Mouse (Mus musculus): ENCODE measurements around the gene Lim2. TPM values are rescaled to one million over a fixed set of nuclear protein-coding genes. Genes with fewer than 3 reads are reported as not detected.
A peak's percentile ranks its signal among the peaks of the same experiment; 100 is the strongest.

The Lim2 gene
- polyA plus RNA-seq, 1 experiment = 1.9 TPM

DNA sequence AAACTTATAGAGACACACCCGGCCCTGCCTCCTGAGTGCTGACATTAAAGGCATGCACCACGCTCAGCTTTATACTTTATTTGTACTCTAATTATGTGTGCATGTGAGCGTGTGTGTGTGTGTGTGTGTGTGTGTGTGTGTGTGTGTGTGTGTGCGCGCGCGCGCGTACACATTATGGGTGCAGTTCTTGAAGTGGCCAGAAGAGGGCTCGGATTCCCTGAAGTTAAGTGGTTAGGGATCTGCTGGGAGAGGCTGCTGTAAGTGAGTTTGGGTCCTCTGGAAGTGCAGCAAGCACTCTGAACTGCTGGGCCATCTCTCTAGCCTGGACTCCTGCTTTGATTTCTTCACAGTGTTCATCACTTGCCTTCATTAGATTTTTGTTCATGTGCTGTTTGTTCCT, 10.2 kb upstream of the Lim2 start:
- no peak overlapping the region for H3K4me3 ChIP-seq (replicated peaks; ENCODE audit: control insufficient read depth, low read depth, low read length)
- no peak for TF ChIP-seq CTCF (IDR thresholded peaks at IDR 0.05; ENCODE audit: control insufficient read depth, insufficient read depth, low read length)
- no peak for TF ChIP-seq POLR2A (IDR thresholded peaks at IDR 0.05; ENCODE audit: borderline replicate concordance, control insufficient read depth, low read depth, low read length)
- WGBS = 88% methylated on average over 10 of the region's 10 CpGs

DNA sequence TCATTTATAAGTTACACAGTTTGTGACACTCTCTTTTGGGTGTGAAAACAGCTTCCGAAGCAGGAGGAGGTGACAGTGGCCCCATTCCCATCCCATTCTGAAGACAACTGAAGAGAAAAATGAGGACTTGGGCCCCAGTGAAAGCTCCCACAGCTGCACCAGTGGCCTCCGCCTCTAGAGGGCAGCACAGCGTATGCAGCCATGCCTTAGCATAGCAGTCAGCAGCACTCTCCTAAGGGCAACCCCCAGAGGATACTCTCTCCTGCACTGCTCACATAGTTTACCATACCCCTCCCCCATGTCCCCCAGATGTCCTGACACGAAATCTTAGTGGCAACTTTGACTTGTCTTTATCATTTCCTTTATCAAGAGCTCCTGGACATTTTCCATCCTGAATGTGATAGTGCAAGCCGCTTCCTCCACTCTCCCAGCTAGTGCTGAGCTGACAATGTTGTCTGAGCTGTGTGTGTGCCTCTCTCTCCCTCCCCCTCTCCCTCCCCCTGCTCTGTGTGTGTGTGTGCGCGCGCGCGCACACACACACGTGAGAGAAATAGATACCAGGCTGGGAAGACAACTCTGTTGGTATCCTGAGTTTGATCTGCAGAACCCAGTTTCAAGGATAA, 4.4 kb upstream of the Lim2 start:
- TF ChIP-seq POLR2A (IDR thresholded peaks at IDR 0.05; ENCODE audit: borderline replicate concordance, control insufficient read depth, low read depth, low read length) (no peak), CTCF (IDR thresholded peaks at IDR 0.05; ENCODE audit: control insufficient read depth, insufficient read depth, low read length) (peak; percentile 96)
- Histone ChIP-seq H3K4me1 (ENCODE audit: control insufficient read depth, insufficient read depth, low read length) (no peaks in the 10 kb centered on the region; the same call in 1 of the 2 replicates), H3K4me3 (replicated peaks; ENCODE audit: control insufficient read depth, low read depth, low read length) (no peak overlapping the region), H3K27ac (ENCODE audit: control insufficient read depth, insufficient read depth, low read depth, low read length, poor library complexity) (no peak overlapping the region)
- whole genome bisulfite sequencing = 22% methylated on average over 11 of the region's 11 CpGs

More for the DNA sequence above, 10.2 kb upstream of the Lim2 start:
- Histone ChIP-seq H3K27ac (ENCODE audit: control insufficient read depth, insufficient read depth, low read depth, low read length, poor library complexity) (no peak overlapping the region), H3K4me1 (ENCODE audit: control insufficient read depth, insufficient read depth, low read length) (no peaks in the 10 kb centered on the region; the same call in 1 of the 2 replicates)

DNA sequence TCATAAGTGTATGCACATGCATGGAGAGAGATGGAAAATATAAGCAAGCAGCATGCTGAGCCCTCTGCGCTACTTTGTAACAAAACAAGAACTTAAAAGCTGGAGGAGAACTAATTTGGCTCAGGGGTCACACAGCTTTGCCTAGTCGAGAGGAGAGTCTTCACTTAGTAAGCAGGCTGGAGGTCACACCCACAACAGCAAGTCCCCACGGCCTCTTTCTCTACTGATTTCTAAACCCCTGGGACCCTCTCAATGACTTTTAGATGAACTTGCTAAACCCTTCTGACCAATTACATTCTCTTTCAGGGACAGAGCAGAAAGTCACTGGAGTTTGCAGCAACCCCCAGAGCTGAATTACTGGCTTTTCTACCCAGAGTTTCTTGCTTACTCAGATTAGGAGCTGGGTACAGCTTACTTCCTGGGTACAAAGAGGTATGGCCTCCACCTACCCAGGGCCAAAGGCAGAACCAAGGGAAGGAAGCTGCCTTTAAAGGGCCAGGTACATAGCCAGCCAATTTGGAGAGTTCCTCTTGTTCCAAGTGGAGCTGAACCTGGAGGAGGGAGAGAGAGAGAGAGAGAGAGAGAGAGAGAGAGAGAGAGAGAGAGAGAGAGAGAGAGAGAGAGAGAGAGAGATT, 3.4 kb upstream of the Lim2 start:
- WGBS = 41% methylated on average over 3 of the region's 3 CpGs
- TF ChIP-seq CTCF (IDR thresholded peaks at IDR 0.05; ENCODE audit: control insufficient read depth, insufficient read depth, low read length) = no peak
- TF ChIP-seq POLR2A (IDR thresholded peaks at IDR 0.05; ENCODE audit: borderline replicate concordance, control insufficient read depth, low read depth, low read length) = no peak
- H3K4me3 ChIP-seq (replicated peaks; ENCODE audit: control insufficient read depth, low read depth, low read length) = no peak overlapping the region
- H3K27ac ChIP-seq (ENCODE audit: control insufficient read depth, insufficient read depth, low read depth, low read length, poor library complexity) = no peak overlapping the region
- H3K4me1 ChIP-seq (ENCODE audit: control insufficient read depth, insufficient read depth, low read length) = no peaks in the 10 kb centered on the region; the same call in 1 of the 2 replicates

DNA sequence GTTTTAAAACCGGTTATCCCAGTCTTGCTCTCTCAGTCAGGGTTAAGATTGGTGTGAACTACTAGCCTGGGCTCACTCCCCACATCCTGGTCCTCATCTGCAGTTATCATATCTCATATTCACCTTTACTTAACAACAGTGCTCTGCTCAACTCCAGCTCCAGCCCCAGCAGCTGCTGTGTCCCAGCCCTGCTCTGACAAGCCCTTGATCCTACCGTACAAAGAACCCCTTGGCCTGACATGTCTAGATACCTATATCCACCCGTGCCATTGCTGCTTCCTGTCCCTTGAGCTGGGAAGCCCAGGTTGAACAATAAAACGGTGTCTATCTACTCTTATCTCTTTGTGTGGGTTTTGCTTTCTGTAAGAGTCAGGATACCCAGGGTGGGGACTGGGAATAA, 2.0 kb downstream of the Lim2 start:
- no peak for TF ChIP-seq POLR2A (IDR thresholded peaks at IDR 0.05; ENCODE audit: borderline replicate concordance, control insufficient read depth, low read depth, low read length)
- no peak for TF ChIP-seq CTCF (IDR thresholded peaks at IDR 0.05; ENCODE audit: control insufficient read depth, insufficient read depth, low read length)
- Histone ChIP-seq H3K4me3 (replicated peaks; ENCODE audit: control insufficient read depth, low read depth, low read length) (no peak overlapping the region), H3K27ac (ENCODE audit: control insufficient read depth, insufficient read depth, low read depth, low read length, poor library complexity) (no peak overlapping the region), H3K4me1 (ENCODE audit: control insufficient read depth, insufficient read depth, low read length) (no peaks in the 10 kb centered on the region)
- WGBS = 52% methylated on average over 4 of the region's 4 CpGs

DNA sequence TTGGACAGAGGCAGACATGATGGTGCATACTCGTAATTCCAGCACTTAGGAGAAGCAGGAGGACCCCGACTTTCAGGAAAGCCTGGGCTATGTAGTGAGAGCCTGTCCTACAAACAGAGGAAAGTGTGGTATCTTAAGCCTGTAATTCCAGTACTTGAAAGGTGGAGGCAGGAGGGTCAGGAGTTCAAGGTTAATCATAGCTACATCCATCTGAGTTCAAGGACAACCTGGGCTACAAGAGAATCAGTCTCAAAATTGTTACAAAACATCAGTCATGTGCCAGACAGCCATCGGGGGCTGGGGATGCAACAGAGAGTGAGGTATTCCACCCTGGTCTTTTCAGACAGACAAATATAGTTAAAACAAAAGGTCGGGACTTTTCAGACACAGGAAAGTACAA, 5.4 kb downstream of the Lim2 start:
- Histone ChIP-seq H3K4me3 (replicated peaks; ENCODE audit: control insufficient read depth, low read depth, low read length) (no peak overlapping the region), H3K27ac (ENCODE audit: control insufficient read depth, insufficient read depth, low read depth, low read length, poor library complexity) (no peak overlapping the region), H3K4me1 (ENCODE audit: control insufficient read depth, insufficient read depth, low read length) (peaks cover 3% of the 10 kb centered on the region; the same call in 1 of the 2 replicates)
- 68% methylated on average over 4 of the region's 4 CpGs for WGBS
- TF ChIP-seq POLR2A (IDR thresholded peaks at IDR 0.05; ENCODE audit: borderline replicate concordance, control insufficient read depth, low read depth, low read length) (no peak), CTCF (IDR thresholded peaks at IDR 0.05; ENCODE audit: control insufficient read depth, insufficient read depth, low read length) (no peak)

DNA sequence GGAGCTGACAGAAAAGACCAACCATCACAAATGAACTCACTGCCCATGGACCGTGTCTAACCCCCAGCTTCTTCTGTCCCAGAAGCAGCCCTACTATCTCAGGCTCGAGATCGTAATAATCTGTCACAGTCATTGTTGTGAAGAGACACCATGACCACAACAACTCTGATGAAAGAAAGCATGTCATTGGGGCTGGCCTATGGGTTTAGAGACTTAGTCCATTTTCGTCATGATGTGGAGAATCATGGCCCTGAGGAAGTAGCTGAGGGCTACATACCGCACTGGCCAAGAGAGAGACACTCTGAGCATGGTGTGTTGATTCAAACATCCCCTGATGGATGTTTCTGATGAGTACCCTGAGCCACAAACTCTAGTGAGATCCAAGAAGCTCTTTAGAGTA, 7.2 kb downstream of the Lim2 start:
- TF ChIP-seq CTCF (IDR thresholded peaks at IDR 0.05; ENCODE audit: control insufficient read depth, insufficient read depth, low read length) (no peak), POLR2A (IDR thresholded peaks at IDR 0.05; ENCODE audit: borderline replicate concordance, control insufficient read depth, low read depth, low read length) (no peak)
- Histone ChIP-seq H3K27ac (ENCODE audit: control insufficient read depth, insufficient read depth, low read depth, low read length, poor library complexity) (no peak overlapping the region), H3K4me1 (ENCODE audit: control insufficient read depth, insufficient read depth, low read length) (peaks cover 5% of the 10 kb centered on the region; the same call in 1 of the 2 replicates), H3K4me3 (replicated peaks; ENCODE audit: control insufficient read depth, low read depth, low read length) (no peak overlapping the region)
- WGBS = 74% methylated on average over 5 of the region's 5 CpGs

DNA sequence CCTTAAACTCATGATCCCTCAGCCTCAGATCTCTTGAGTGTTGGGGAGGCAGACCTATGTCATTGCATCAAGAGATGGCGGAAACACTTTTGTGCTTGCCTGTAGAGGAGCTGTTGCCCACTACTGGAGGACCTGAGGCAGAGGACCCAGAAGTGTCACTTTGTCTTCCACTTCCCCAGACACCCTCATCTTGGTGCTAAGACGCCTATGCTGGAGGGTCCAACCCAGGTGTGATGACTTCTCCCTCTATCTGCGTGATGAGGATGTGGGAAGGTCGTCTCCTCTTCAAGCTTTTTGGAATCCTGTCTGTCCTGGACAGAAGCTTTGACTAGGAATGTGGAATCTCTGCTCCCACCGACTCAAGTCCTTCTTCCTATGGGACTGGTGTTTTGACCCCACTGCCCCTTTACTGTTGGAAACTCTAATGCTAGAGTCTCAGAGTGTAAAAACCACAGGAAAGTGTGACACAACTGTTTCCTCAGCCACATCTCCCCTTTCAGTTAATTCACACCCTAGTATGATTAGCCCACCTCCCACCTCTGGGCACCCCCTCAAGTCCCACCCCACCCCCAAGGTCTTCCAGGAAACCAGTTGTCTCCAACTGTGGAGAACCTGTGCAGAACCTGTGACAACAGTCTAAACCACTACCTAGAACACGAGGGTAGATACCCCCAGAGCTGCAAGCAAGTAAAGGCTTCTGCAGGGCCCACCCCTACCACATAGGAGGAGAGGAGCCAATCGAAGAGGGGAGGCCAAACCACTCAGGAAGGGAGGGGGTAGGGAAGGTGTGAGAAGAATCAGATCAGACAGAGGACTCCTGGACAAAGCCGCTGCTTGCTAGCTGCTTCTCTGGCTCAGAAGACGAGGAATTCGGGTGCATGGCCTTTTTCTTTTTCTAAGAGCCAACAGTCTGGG, 9.1 kb downstream of the Lim2 start, which contains the start of gene Nkg7:
TSS of gene Nkg7 (plus strand) at position 733 of the 915 bp plus-strand sequence.
- Histone ChIP-seq H3K27ac (ENCODE audit: control insufficient read depth, insufficient read depth, low read depth, low read length, poor library complexity) (peak within 1 kb of the TSS; percentile 52), H3K4me1 (ENCODE audit: control insufficient read depth, insufficient read depth, low read length) (peaks cover 5% of the 10 kb centered on the region; the same call in 1 of the 2 replicates), H3K4me3 (replicated peaks; ENCODE audit: control insufficient read depth, low read depth, low read length) (peak within 1 kb of the TSS; percentile 40)
- no peak for TF ChIP-seq POLR2A (IDR thresholded peaks at IDR 0.05; ENCODE audit: borderline replicate concordance, control insufficient read depth, low read depth, low read length)
- 0 out of 2 replicates have a peak, but pooled peaks have one; percentile 5 for TF ChIP-seq CTCF (IDR thresholded peaks at IDR 0.05; ENCODE audit: control insufficient read depth, insufficient read depth, low read length)
- WGBS = 16% methylated on average over 10 of the region's 10 CpGs

DNA sequence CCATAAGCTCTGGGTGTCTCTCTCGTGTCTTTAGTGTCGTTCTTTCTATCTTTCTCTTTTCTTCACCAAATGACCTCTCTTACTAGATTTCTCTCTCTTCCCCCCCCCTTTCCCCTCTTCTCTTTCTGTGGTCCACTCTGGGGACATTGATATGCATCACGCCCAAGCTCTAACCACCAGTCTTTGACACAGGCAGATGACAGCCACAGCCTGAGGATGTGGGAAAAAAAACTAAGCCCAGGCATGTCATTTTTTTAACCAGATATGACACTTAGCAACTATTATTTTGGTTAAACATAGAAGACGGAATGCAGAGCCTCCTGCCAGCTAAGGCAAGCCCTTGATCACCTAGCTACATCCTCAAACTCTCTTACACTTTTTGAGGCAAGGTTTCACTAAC, 11.1 kb downstream of the Lim2 start:
- 14% methylated on average over 4 of the region's 4 CpGs for WGBS
- no peak overlapping the region for H3K27ac ChIP-seq (ENCODE audit: control insufficient read depth, insufficient read depth, low read depth, low read length, poor library complexity)
- peaks cover 7% of the 10 kb centered on the region; the same call in 1 of the 2 replicates for H3K4me1 ChIP-seq (ENCODE audit: control insufficient read depth, insufficient read depth, low read length)
- TF ChIP-seq CTCF (IDR thresholded peaks at IDR 0.05; ENCODE audit: control insufficient read depth, insufficient read depth, low read length) (no peak), POLR2A (IDR thresholded peaks at IDR 0.05; ENCODE audit: borderline replicate concordance, control insufficient read depth, low read depth, low read length) (no peak)
- peak overlapping the region; percentile 45 for H3K4me3 ChIP-seq (replicated peaks; ENCODE audit: control insufficient read depth, low read depth, low read length)

All from bone marrow, adult 2 months (tissue).